Mouse (Mus musculus) E14TG2a.4 (cell line): ENCODE measurements around the gene Dmgdh.

Experiments used
- CTCF ChIP-seq: conservative IDR thresholded peaks from 2 replicates; pipeline ENCODE4 v1.5.1; 2014; ENCODE audit warnings: low read length
- NANOG ChIP-seq: IDR thresholded peaks from 2 replicates; pipeline ENCODE4 v1.6.1; 2014; ENCODE audit warnings: borderline replicate concordance, low read length, mixed read lengths
- POU5F1 ChIP-seq: IDR thresholded peaks from 2 replicates; pipeline ENCODE4 v1.6.1; 2014; ENCODE audit warnings: low read length, borderline replicate concordance

GRCm38 (mm10) chr13:93782823-93783222 lies 108.6 kb downstream of the Dmgdh start:
- TF ChIP-seq NANOG (no peak), CTCF (no peak), POU5F1 (no peak)
